ENCODE assay signal across 24 mouse cellular contexts in genomic region chr1:130821911-130822625, GRCm38 (mm10). TPM values are rescaled to one million over a fixed set of nuclear protein-coding genes. Genes with fewer than 3 reads are reported as not detected.
DNase-seq lines count a peak whose midpoint lies in the region; ATAC-seq lines count a peak whose summit lies in the region.
"Had no signal": no experiment of that assay in that cellular context is flagged by ENCODE, and none has a peak within 500 bp of the region (broad histone marks: within the 10 kb centered on the region; RNA-seq: fewer than 3 reads in every experiment).

No protein-coding gene starts in this region.

- H3K27me3 ChIP-seq in intestine, embryonic 16.5 days (replicated peaks; ENCODE audit: control insufficient read depth, insufficient read depth, low read length) = no peaks in the 10 kb centered on the region
- no peaks in the 10 kb centered on the region for H3K27me3 ChIP-seq in kidney, embryonic 16.5 days (ENCODE audit: insufficient read depth, low read length)
- H3K27me3 ChIP-seq in liver, embryonic 11.5 days (replicated peaks; ENCODE audit: control insufficient read depth, insufficient read depth, low read length) = no peaks in the 10 kb centered on the region
- H3K27me3 ChIP-seq in stomach, embryonic 14.5 days (ENCODE audit: control insufficient read depth, insufficient read depth, low read length) = no peaks in the 10 kb centered on the region
- no peaks in the 10 kb centered on the region for H3K27me3 ChIP-seq in forebrain, embryonic 10.5 days (ENCODE audit: poor library complexity, severe bottlenecking)
- no peaks in the 10 kb centered on the region for H3K27me3 ChIP-seq in midbrain, embryonic 14.5 days (ENCODE audit: control insufficient read depth, insufficient read depth, low read length)
- H3K27me3 ChIP-seq: limb, embryonic 12.5 days had no signal

- H3K4me3 ChIP-seq in intestine, embryonic 16.5 days (ENCODE audit: low read length) = no peak overlapping the region
- no peak overlapping the region for H3K4me3 ChIP-seq in kidney, embryonic 16.5 days (ENCODE audit: low read length)
- no peak overlapping the region for H3K4me3 ChIP-seq in liver, embryonic 11.5 days (ENCODE audit: low read depth, low read length)
- H3K4me3 ChIP-seq in stomach, embryonic 14.5 days (ENCODE audit: low read depth, low read length) = no peak overlapping the region
- no peak overlapping the region for H3K4me3 ChIP-seq in forebrain, embryonic 10.5 days
- no peak overlapping the region for H3K4me3 ChIP-seq in midbrain, embryonic 14.5 days (replicated peaks; ENCODE audit: low read depth, low read length)
- H3K4me3 ChIP-seq: erythroblast, embryonic 14.5 days; left cerebral cortex, adult 2 months; limb, embryonic 12.5 days; megakaryocyte, embryonic 14.5 days had no signal

- no peaks in the 10 kb centered on the region for H3K36me3 ChIP-seq in intestine, embryonic 16.5 days (ENCODE audit: control insufficient read depth, insufficient read depth, low read length)
- H3K36me3 ChIP-seq in kidney, embryonic 16.5 days (ENCODE audit: insufficient read depth, low read length) = no peaks in the 10 kb centered on the region
- H3K36me3 ChIP-seq in liver, embryonic 11.5 days (ENCODE audit: control insufficient read depth, insufficient read depth, low read length) = no peaks in the 10 kb centered on the region
- no peaks in the 10 kb centered on the region for H3K36me3 ChIP-seq in stomach, embryonic 14.5 days (ENCODE audit: control insufficient read depth, insufficient read depth, low read length)
- no peaks in the 10 kb centered on the region for H3K36me3 ChIP-seq in forebrain, embryonic 10.5 days (replicated peaks)
- no peaks in the 10 kb centered on the region for H3K36me3 ChIP-seq in midbrain, embryonic 14.5 days (ENCODE audit: control insufficient read depth, insufficient read depth, low read length)
- H3K36me3 ChIP-seq: limb, embryonic 12.5 days had no signal

- ATAC-seq in intestine, embryonic 16.5 days = peak; percentile 86
- peak; percentile 76 for ATAC-seq in kidney, embryonic 16.5 days (ENCODE audit: low FRiP score, low TSS enrichment)
- ATAC-seq in liver, embryonic 11.5 days (replicated peaks; ENCODE audit: low FRiP score) = peak; percentile 64
- ATAC-seq in stomach, embryonic 14.5 days (ENCODE audit: insufficient number of reproducible peaks, insufficient read depth, low FRiP score, low read depth) = peak; percentile 33; the same call in 1 of the 2 replicates
- no peak for ATAC-seq in inflammation-experienced regulatory T-cells, adult 6 months
- ATAC-seq in midbrain, embryonic 14.5 days (ENCODE audit: low FRiP score, low TSS enrichment) = no peak
- ATAC-seq: forebrain, embryonic 16.5 days; hindbrain, embryonic 16.5 days had no signal

- H3K4me1 ChIP-seq in intestine, embryonic 16.5 days (ENCODE audit: control insufficient read depth, insufficient read depth, low read length) = peaks cover 6% of the 10 kb centered on the region; the same call in 1 of the 2 replicates
- no peaks in the 10 kb centered on the region for H3K4me1 ChIP-seq in kidney, embryonic 16.5 days (ENCODE audit: insufficient read depth, low read length)
- no peaks in the 10 kb centered on the region for H3K4me1 ChIP-seq in liver, embryonic 11.5 days (replicated peaks; ENCODE audit: control insufficient read depth, insufficient read depth, low read length)
- no peaks in the 10 kb centered on the region for H3K4me1 ChIP-seq in stomach, embryonic 14.5 days (ENCODE audit: control insufficient read depth, insufficient read depth, low read length)
- no peaks in the 10 kb centered on the region for H3K4me1 ChIP-seq in forebrain, embryonic 10.5 days
- no peaks in the 10 kb centered on the region for H3K4me1 ChIP-seq in midbrain, embryonic 14.5 days (ENCODE audit: control insufficient read depth, insufficient read depth, low read length)
- H3K4me1 ChIP-seq: limb, embryonic 12.5 days; megakaryocyte, embryonic 14.5 days had no signal

- H3K4me2 ChIP-seq in intestine, embryonic 16.5 days (ENCODE audit: low read depth, low read length) = no peak overlapping the region
- H3K4me2 ChIP-seq in kidney, embryonic 16.5 days (replicated peaks; ENCODE audit: low read depth, low read length) = no peak overlapping the region
- H3K4me2 ChIP-seq in liver, embryonic 11.5 days = no peak overlapping the region
- no peak overlapping the region for H3K4me2 ChIP-seq in stomach, embryonic 14.5 days (replicated peaks; ENCODE audit: low read depth, low read length)
- no peak overlapping the region for H3K4me2 ChIP-seq in midbrain, embryonic 14.5 days (ENCODE audit: low read length)
- H3K4me2 ChIP-seq: limb, embryonic 12.5 days had no signal

- H3K9ac ChIP-seq in intestine, embryonic 16.5 days (ENCODE audit: low read depth, low read length) = no peak overlapping the region
- H3K9ac ChIP-seq in kidney, embryonic 16.5 days (replicated peaks; ENCODE audit: low read length) = no peak overlapping the region
- no peak overlapping the region for H3K9ac ChIP-seq in liver, embryonic 11.5 days (ENCODE audit: low read depth, low read length)
- H3K9ac ChIP-seq in stomach, embryonic 14.5 days (replicated peaks; ENCODE audit: low read depth, low read length) = no peak overlapping the region
- no peak overlapping the region for H3K9ac ChIP-seq in midbrain, embryonic 14.5 days (replicated peaks; ENCODE audit: low read length)
- H3K9ac ChIP-seq: limb, embryonic 12.5 days had no signal

- peak overlapping the region; percentile 75 for H3K27ac ChIP-seq in intestine, embryonic 16.5 days (ENCODE audit: low read length)
- H3K27ac ChIP-seq in kidney, embryonic 16.5 days (ENCODE audit: low read length) = peak overlapping the region; percentile 57
- H3K27ac ChIP-seq in liver, embryonic 11.5 days (ENCODE audit: low read depth, low read length) = peak overlapping the region; percentile 44
- no peak overlapping the region for H3K27ac ChIP-seq in stomach, embryonic 14.5 days (ENCODE audit: low read length)
- H3K27ac ChIP-seq in forebrain, embryonic 10.5 days = no peak overlapping the region
- no peak overlapping the region for H3K27ac ChIP-seq in midbrain, embryonic 14.5 days (replicated peaks; ENCODE audit: low read depth, low read length)
- H3K27ac ChIP-seq: left cerebral cortex, adult 2 months; limb, embryonic 12.5 days had no signal

- no peak for DNase-seq in liver, embryonic 11.5 days (ENCODE audit: low spot score)
- DNase-seq in forebrain, embryonic 10.5 days (ENCODE audit: extremely low spot score, low spot score) = no peak
- DNase-seq in heart, adult 18-20 months = no peak
- no peak for DNase-seq in midbrain, embryonic 14.5 days
- DNase-seq: adrenal gland, adult 8-10 months; cerebellum, postnatal 25 days; heart, postnatal 4 days; right cerebral cortex, postnatal 14 days had no signal

- no peaks in the 10 kb centered on the region for H3K9me3 ChIP-seq in intestine, embryonic 16.5 days (ENCODE audit: control insufficient read depth, low read length)
- no peaks in the 10 kb centered on the region for H3K9me3 ChIP-seq in kidney, embryonic 16.5 days (ENCODE audit: low read length)
- no peaks in the 10 kb centered on the region for H3K9me3 ChIP-seq in liver, embryonic 11.5 days (ENCODE audit: control insufficient read depth, low read length)
- no peaks in the 10 kb centered on the region for H3K9me3 ChIP-seq in stomach, embryonic 14.5 days (ENCODE audit: control insufficient read depth, low read depth, low read length)
- H3K9me3 ChIP-seq in forebrain, embryonic 10.5 days = no peaks in the 10 kb centered on the region
- H3K9me3 ChIP-seq in midbrain, embryonic 14.5 days (ENCODE audit: control insufficient read depth, low read length) = no peaks in the 10 kb centered on the region
- H3K9me3 ChIP-seq: limb, embryonic 12.5 days; megakaryocyte, embryonic 14.5 days had no signal

- WGBS in intestine, embryonic 16.5 days = 44% methylated on average over 9 of the region's 9 CpGs
- WGBS in kidney, embryonic 16.5 days = 59% methylated on average over 9 of the region's 9 CpGs
- 64% methylated on average over 9 of the region's 9 CpGs for WGBS in liver, embryonic 11.5 days
- WGBS in stomach, embryonic 14.5 days = 53% methylated on average over 9 of the region's 9 CpGs
- WGBS in forebrain, embryonic 10.5 days = 91% methylated on average over 9 of the region's 9 CpGs
- WGBS in midbrain, embryonic 14.5 days = 88% methylated on average over 9 of the region's 9 CpGs

RNA-seq across cellular contexts. Expression of gene Pigr, which starts 4.4 kb away (rescaled TPM):
- 3.9 and 4.9 TPM in 2 replicates for polyA plus RNA-seq in intestine, embryonic 16.5 days (2015; fragmentation: Nextera tagmentation; extraction: Ambion mirVana)
- not detected in 2 replicates for polyA plus RNA-seq in kidney, embryonic 16.5 days (2015; fragmentation: Nextera tagmentation; extraction: Ambion mirVana)
- 0.12 and 0.25 TPM in 2 replicates for polyA plus RNA-seq in liver, embryonic 11.5 days (2014; fragmentation: Nextera tagmentation; extraction: Ambion mirVana)
- polyA plus RNA-seq in stomach, embryonic 14.5 days (2014; fragmentation: Nextera tagmentation; extraction: Ambion mirVana) = not detected in 2 replicates
- under 1 TPM in 1 of 3 experiments, not detected in 2; 0.19 TPM for polyA plus RNA-seq in inflammation-experienced regulatory T-cells, adult 6 months (2017; shearing (Covaris generic))
- not detected in 2 replicates for polyA plus RNA-seq in forebrain, embryonic 10.5 days (2016; fragmentation: Nextera tagmentation; extraction: Ambion mirVana)
- 1 to 10 TPM in 1 of 2 experiments, not detected in 1; 4.2 TPM for total RNA-seq in heart, adult 18-20 months (2021)
- not detected in 2 replicates for polyA plus RNA-seq in midbrain, embryonic 14.5 days (2014; fragmentation: Nextera tagmentation; extraction: Ambion mirVana)
- total RNA-seq: granulocyte monocyte progenitor cell, adult 5-6 weeks; heart, postnatal 4 days; layer of hippocampus, adult 8-10 months had no signal
- polyA plus RNA-seq: embryonic facial prominence, embryonic 11.5 days; forebrain, embryonic 16.5 days; hindbrain, embryonic 16.5 days; limb, embryonic 12.5 days; neural tube, embryonic 11.5 days had no signal

RNA-seq across cellular contexts. Expression of gene Fcamr, which starts 21.4 kb away (rescaled TPM):
- polyA plus RNA-seq in intestine, embryonic 16.5 days (2015; fragmentation: Nextera tagmentation; extraction: Ambion mirVana) = 0.10 and 0.20 TPM in 2 replicates
- not detected in 2 replicates for polyA plus RNA-seq in kidney, embryonic 16.5 days (2015; fragmentation: Nextera tagmentation; extraction: Ambion mirVana)
- polyA plus RNA-seq in liver, embryonic 11.5 days (2014; fragmentation: Nextera tagmentation; extraction: Ambion mirVana) = not detected in 2 replicates
- polyA plus RNA-seq in stomach, embryonic 14.5 days (2014; fragmentation: Nextera tagmentation; extraction: Ambion mirVana) = 0.22 TPM in 1 of 2 replicates, not detected in the other
- polyA plus RNA-seq in inflammation-experienced regulatory T-cells, adult 6 months (2017; shearing (Covaris generic)) = under 1 TPM in 1 of 3 experiments, not detected in 2; 0.19 TPM
- polyA plus RNA-seq in forebrain, embryonic 10.5 days (2016; fragmentation: Nextera tagmentation; extraction: Ambion mirVana) = not detected in 2 replicates
- total RNA-seq in heart, adult 18-20 months (2021) = under 1 TPM; 0.35 to 0.85 TPM
- not detected in 2 replicates for polyA plus RNA-seq in midbrain, embryonic 14.5 days (2014; fragmentation: Nextera tagmentation; extraction: Ambion mirVana)
- total RNA-seq: gastrocnemius, adult 18-20 months; granulocyte monocyte progenitor cell, adult 5-6 weeks; layer of hippocampus, adult 8-10 months; left cerebral cortex, adult 2 months had no signal
- polyA plus RNA-seq: embryonic facial prominence, embryonic 11.5 days; erythroblast, embryonic 14.5 days; forebrain, embryonic 16.5 days; hindbrain, embryonic 16.5 days; limb, embryonic 12.5 days; lung, embryonic 16.5 days; neural tube, embryonic 11.5 days had no signal

RNA-seq across cellular contexts. Expression of gene Fcmr, which starts 43.4 kb away (rescaled TPM):
- polyA plus RNA-seq in intestine, embryonic 16.5 days (2015; fragmentation: Nextera tagmentation; extraction: Ambion mirVana) = 3.1 and 4.3 TPM in 2 replicates
- 0.36 TPM in 1 of 2 replicates, not detected in the other for polyA plus RNA-seq in kidney, embryonic 16.5 days (2015; fragmentation: Nextera tagmentation; extraction: Ambion mirVana)
- not detected in 2 replicates for polyA plus RNA-seq in liver, embryonic 11.5 days (2014; fragmentation: Nextera tagmentation; extraction: Ambion mirVana)
- not detected in 2 replicates for polyA plus RNA-seq in stomach, embryonic 14.5 days (2014; fragmentation: Nextera tagmentation; extraction: Ambion mirVana)
- polyA plus RNA-seq in inflammation-experienced regulatory T-cells, adult 6 months (2017; shearing (Covaris generic)) = 1 to 10 TPM in 2 of 3 experiments, not detected in 1; 2.2 to 2.7 TPM
- polyA plus RNA-seq in forebrain, embryonic 10.5 days (2016; fragmentation: Nextera tagmentation; extraction: Ambion mirVana) = not detected in 2 replicates
- total RNA-seq in heart, adult 18-20 months (2021) = 1 to 10 TPM; 2.2 to 8.5 TPM
- not detected in 2 replicates for polyA plus RNA-seq in midbrain, embryonic 14.5 days (2014; fragmentation: Nextera tagmentation; extraction: Ambion mirVana)
- total RNA-seq: granulocyte monocyte progenitor cell, adult 5-6 weeks; layer of hippocampus, adult 8-10 months; left cerebral cortex, adult 2 months had no signal
- polyA plus RNA-seq: embryonic facial prominence, embryonic 11.5 days; erythroblast, embryonic 14.5 days; forebrain, embryonic 16.5 days; limb, embryonic 12.5 days; neural tube, embryonic 11.5 days had no signal

Comparison
In these comparisons a context has a peak if more than half of its experiments do, and no peak if none do; other contexts are left out.
1. ATAC-seq: peak in intestine, embryonic 16.5 days (single experiment), kidney, embryonic 16.5 days (single experiment), liver, embryonic 11.5 days (single experiment) and stomach, embryonic 14.5 days (single experiment); none in inflammation-experienced regulatory T-cells, adult 6 months (single experiment) and midbrain, embryonic 14.5 days (single experiment).
2. H3K27ac ChIP-seq: peak in intestine, embryonic 16.5 days (single experiment), kidney, embryonic 16.5 days (single experiment) and liver, embryonic 11.5 days (single experiment); none in stomach, embryonic 14.5 days (single experiment), forebrain, embryonic 10.5 days (single experiment) and midbrain, embryonic 14.5 days (single experiment).